Mouse (Mus musculus): ENCODE measurements around the gene Pklr.
A peak's percentile ranks its signal among the peaks of the same experiment; 100 is the strongest.

The Pklr gene

GRCm38 (mm10) chr3:89164506-89165267, 28.7 kb downstream of the Pklr start, which contains the start of gene Clk2:
Gene Clk2 (plus strand): TSS chr3:89164795.
- DNase-seq (ENCODE audit: low read depth): peak; percentile 92

DNA sequence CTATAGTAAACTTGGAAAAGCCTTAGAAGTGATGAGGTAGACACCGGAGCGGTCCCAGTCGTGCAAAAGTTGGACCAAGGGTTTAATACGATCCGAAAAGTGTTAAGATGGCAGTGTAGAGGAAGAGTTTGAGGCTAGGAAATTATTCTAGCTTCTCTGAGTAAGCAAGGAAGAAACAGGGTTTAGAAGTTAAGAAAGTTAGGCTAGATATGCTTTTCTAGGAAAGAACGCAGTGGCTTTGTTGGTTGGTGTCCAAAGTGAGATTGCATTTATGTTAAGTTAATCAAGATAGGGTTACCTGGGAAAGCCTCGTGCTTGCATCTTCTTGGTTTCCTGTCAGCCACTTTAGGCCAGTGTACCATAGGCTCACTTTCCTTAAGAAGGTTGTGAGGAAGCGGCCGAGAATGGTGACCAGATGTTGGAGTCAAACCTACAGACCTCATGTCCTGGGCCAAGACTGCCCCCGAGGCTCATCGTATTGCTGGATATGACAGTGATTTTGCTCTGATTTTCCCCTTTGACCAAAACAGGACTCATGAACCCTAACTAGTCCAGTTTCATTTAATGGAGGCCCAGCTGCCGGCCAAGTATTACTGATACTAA, 29.4 kb downstream of the Pklr start:
- no peak for DNase-seq (ENCODE audit: low read depth)

GRCm38 (mm10) chr3:89166945-89167344, 31.0 kb downstream of the Pklr start:
- DNase-seq (ENCODE audit: low read depth): no peak

DNA sequence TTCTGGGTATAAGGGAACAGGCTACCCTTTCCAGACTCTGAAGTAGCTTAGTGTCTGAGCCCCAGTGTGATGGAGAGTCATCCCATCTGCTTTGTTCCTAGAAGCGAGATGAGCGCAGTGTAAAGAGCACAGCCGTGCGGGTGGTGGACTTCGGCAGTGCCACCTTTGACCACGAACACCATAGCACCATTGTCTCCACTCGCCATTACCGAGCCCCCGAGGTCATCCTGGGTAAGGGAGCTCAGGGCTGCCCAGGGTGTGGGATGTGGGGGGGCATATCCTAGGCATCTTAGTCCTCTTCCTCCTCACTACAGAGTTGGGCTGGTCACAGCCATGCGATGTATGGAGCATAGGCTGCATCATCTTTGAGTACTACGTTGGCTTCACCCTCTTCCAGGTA, 38.9 kb downstream of the Pklr start:
- no peak for DNase-seq (ENCODE audit: low read depth)

- DNase-seq (ENCODE audit: low read depth): no peak
Measured at GRCm38 (mm10) chr3:89175544-89175943, 39.6 kb downstream of the Pklr start.

GRCm38 (mm10) chr3:89176421-89176820, 40.5 kb downstream of the Pklr start:
- DNase-seq (ENCODE audit: low read depth): no peak

DNA sequence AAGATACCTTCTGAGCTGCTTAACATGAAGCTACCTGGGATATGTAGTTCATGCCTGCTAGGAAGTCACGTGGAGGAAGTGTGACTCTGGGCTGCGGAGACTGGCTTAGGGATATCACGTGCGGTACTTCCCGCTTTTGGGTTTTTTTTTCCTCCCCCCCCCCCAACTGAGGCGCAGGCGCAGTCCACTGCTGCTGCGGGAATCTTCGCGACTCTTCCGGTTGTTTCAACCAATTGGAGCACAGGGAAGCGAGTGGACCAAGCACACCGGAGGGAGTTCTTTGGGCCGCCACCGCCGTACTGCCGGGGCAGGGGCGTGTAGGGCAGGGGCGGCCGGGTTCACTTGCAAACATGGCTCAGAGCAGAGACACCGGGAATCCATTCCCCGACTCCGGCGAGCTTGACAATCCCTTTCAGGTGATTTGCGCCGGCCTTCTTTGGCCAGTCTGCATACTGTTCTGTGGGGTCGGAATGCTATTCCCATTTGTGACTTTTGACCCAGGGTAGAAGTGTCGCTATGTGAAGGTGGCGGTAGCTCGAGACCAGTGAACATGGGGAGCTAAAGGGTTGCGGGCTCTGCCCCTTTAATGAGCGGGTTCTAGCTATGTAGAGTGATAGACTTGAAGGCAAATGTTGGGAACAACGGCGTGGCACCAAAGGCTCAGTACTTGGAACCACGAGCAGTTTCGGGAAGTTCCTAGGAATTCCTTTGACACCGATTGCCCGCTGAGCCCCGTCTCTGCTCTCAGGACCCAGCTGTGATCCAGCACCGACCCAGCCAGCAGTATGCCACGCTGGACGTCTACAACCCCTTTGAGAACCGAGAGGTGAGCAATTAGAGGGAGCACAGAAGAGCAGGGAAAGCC, 41.5 kb downstream of the Pklr start, which contains the start of gene Scamp3:
Gene Scamp3, plus strand, starts transcription at position 232 of the 865 bp plus-strand sequence.
- peak; percentile 96 for DNase-seq (ENCODE audit: low read depth)

DNA sequence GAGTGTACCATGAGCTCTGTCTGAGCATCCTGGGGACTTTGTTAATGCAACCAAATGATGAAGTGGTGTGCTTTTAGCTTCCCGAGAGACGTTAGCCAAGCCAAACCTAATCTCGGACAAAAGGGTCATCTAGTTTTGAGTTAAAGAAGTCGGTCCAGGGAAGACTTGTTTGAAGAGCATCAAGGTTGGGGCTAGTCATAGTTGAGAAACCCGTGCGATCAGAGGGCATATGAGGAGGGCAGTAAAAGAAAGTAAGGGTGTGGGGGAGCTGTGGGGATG, 42.1 kb downstream of the Pklr start:
- no peak for DNase-seq (ENCODE audit: low read depth)

DNA sequence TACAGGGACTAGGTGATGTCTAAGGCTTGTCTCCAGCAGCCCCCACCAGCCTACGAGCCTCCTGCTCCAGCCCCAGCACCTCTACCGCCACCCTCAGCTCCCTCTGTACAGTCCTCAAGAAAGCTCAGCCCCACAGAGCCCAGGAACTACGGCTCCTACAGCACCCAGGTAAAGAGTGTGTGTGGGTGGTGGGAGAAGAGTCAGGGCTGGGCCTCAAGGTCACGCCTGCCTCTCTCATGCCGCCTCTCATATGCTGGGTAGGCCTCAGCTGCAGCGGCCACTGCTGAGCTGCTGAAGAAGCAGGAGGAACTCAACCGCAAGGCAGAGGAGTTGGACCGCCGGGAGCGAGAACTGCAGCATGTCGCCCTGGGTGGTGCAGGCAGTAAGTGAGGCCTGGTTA, 43.1 kb downstream of the Pklr start:
- DNase-seq (ENCODE audit: low read depth): no peak

DNA sequence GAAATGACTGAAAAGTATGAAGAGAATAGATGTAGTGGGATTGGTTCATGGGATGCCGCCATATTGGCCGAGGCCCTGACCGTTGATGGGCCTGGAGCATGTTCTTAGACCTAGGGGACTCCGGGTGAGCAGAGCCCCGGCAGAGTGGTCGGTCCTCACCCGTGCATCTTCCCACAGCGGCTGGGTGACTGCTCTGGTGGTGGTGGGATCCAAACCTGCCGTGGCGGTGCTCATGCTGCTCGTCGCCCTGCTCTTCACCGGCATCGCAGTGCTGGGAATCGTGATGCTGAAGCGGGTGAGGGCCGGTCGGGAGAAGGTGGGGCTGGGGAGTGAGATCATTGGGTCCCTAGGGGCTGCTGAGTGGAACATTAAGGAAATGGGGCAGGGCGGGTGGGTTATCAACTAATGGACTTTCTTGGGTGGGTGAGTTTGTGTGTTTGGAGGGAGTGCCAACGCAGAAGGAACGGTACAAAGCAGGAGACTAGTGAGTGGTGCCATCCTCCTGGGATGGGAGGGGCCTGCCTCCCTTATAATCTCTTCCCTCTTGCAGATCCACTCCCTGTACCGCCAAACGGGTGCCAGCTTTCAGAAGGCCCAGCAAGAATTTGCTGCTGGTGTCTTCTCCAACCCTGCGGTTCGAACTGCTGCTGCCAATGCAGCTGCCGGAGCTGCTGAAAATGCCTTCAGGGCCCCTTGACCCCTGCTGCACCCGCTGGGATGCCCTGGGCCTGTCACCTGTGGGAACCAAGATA, 46.0 kb downstream of the Pklr start:
- no peak for DNase-seq (ENCODE audit: low read depth)

GRCm38 (mm10) chr3:89182531-89183057, 46.7 kb downstream of the Pklr start:
- no peak for DNase-seq (ENCODE audit: low read depth)

- no peak for DNase-seq (ENCODE audit: low read depth)
Measured at GRCm38 (mm10) chr3:89183058-89183958, 47.4 kb downstream of the Pklr start, which contains the start of gene Fam189b. Gene Fam189b (plus strand): TSS chr3:89183143.

DNA sequence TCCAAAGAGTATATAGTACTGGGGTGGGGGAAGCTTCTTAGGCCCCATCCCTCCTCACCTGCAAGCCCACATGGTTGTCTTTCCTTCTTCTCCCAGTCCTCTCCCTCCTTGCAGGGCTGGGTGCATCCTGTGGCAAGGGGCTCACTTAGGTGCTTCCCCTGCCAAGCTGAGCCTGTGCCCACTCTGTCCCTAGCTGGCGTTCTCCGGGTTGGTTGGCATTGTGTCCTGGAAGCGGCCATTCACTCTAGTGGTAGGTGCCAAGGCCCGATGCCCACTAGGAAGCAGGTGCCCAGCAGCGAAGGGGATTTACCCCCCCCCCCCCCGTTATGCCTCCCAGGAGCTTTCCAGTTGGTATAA, 48.0 kb downstream of the Pklr start:
- no peak for DNase-seq (ENCODE audit: low read depth)

DNA sequence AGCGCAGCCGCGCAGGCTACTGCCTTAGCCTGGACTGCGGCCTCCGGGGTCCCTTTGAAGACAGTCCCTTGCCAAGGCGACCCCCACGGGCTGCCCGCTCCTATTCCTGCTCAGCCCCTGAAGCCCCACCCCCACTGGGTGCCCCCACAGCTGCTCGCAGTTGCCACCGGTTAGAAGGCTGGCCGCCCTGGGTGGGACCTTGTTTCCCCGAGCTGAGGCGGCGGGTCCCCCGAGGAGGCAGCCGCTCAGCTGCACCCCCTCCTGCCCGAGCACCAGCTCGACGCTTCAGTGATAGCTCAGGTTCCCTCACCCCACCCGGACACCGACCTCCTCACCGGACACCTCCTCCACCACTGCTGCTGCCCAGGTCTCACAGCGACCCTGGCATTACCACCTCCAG, 51.3 kb downstream of the Pklr start:
- no peak for DNase-seq (ENCODE audit: low read depth)

DNA sequence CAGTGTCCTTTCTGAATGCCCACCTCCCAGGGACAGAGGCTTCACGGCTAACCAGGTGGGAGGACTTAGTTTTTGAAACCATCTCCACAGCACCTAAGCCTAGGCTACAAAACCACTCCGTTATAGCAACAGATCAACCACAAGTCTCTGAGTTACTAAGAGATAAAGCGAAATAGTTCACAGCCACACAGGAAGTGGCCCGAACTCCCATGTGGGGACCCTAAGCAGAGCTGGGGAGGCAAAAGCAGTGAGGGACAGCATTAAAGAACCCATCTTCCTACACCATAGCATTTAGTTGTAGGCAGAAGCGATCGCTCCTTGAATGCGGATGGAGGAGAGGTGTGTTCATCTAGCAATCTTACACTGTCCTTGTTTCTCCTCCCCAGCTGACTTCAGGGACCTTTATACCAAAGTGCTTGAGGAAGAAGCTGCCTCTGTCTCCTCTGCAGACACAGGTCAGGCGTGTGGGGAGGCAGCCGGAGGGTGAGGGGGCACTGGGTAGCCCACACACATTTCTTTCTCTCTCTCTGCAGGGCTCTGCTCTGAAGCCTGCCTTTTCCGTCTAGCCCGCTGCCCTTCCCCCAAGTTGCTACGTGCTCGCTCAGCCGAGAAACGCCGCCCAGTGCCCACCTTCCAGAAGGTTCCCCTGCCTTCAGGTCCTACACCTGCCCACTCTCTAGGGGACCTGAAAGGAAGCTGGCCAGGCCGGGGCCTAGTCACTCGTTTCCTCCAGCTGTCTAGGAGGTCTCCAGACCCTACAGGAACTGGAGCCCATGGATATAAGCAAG, 51.9 kb downstream of the Pklr start:
- no peak for DNase-seq (ENCODE audit: low read depth)

GRCm38 (mm10) chr3:89188478-89188875, 52.5 kb downstream of the Pklr start:
- DNase-seq (ENCODE audit: low read depth): no peak

GRCm38 (mm10) chr3:89190436-89190835, 54.5 kb downstream of the Pklr start:
- no peak for DNase-seq (ENCODE audit: low read depth)

DNA sequence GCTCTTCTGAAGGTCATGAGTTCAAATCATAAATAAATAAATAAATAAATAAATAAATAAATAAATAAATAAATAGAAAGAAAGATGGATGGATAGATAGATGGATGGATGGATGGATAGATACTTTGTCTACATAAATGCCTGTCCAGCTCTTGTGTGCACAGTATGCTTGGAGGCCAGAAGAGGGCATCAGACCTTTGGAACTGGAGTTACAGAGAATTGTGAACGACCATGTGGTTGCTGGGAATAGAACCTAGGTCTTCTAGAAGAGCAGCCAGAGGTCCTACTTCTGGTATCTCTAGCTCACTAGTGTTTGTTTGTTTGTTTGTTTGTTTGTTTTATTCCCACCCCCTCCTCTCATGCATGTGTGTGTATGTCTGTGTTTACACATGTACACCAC, 57.4 kb downstream of the Pklr start:
- DNase-seq (ENCODE audit: low read depth): no peak

DNA sequence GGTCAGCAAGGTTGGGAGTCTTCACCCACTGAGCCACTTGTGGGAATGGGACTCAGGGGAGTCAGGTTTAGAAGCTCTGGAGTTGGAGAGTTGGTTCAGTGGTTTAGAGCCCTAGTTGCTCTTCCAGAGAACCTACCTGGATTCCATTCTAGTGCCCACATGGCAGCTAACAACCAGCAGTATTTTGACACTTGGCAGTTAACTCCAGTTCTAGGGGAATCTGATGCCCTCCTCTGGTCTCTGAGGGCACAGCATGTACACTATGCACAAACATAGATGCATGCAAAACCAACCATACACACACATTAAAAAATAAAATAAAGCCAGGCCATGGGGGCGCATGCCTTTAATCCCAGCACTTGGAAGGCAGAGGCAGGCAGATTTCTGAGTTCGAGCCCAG, 57.9 kb downstream of the Pklr start:
- DNase-seq (ENCODE audit: low read depth): no peak
